Mouse (Mus musculus) left cerebral cortex, postnatal 4 days (tissue): ENCODE measurements around the gene Nid2. TPM values are rescaled to one million over a fixed set of nuclear protein-coding genes. Genes with fewer than 3 reads are reported as not detected.

Experiments used
- DNase-seq: peaks from one replicate; pipeline ENCODE4 v3.0.0-alpha.2; 2022
- intact Hi-C: fragments of 180-260 bp; cut with DNase I; formaldehyde crosslinking; loops from one replicate; pipeline ENCODE4 v1.15.1; 2025
- total RNA-seq, 2 experiments: library from RNA; stranded (reverse); gene quantifications; 2 replicates each; pipeline ENCODE4 v1.2.3; 2021

Nid2 gene
- total RNA-seq, 2 experiments from 2014 or later = 22.7 to 24.8 TPM

DNA sequence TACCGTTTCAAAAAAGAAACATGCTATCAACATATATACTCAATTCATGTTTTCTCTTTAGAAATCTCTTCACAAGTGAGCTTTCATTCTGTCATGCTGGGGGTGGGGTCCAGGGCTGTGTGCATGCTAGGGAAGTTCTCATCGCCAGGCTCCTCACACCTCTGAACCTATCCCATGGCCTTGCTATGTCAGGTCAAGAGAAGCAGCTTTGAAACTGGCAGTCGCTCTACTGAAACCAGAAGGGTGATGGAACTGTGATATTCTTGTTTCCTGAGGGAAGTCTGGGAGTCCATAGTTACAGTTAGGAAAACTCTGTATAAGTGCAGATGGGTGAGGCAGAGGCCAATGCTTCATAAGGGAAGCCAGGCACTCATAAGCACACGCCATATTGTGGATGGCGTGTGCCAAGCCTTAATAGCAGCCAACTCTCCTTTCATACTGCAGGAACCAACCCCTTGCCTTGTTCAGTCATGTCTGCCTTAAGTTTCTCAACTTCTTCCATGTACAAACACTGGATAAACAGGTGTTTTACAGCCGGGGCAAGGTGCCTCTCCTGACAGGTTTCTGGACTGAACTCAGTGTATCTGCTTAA is 10.8 kb upstream of the Nid2 start:
- intact Hi-C loops = no loop called here
- DNase-seq = no peak

DNA sequence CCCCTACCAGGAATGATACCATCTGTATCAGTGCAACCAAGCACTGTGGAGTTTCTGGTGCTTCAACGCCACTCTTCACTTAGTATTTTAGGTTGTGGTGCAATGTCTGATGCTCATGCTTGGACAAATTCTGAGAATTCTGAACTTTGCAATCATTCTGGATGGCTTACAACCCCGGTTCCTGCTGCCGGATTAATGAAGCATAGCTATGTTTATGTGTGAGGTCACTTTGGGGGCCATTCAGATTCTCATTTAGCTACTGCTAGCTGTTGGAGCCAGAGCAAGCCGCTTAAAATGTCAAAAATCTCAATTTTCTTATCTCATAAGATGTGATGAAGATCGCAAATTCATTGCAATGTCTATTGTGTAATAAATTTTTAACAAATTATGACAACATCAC is 6.2 kb upstream of the Nid2 start:
- DNase-seq = no peak
- intact Hi-C loops = no loop called here

DNA sequence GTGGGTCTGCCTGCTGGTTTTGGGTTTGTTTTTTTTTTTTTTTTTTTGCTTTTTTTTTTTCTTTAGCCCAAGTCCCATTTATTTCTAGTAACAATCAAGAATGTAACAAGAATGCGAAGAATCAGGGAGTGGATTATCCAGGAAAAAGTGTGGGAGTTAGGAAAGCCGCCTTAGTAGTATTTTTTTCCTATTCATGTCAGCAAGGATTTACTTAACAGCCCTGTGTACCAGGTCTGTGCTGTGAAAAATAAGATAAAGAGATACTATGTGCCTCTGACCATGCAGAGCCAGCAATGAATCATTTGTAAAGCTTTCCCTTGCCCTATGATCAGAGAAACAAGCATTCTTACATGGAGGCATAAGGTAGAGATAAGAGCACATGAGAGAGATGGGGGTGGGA is 4.8 kb upstream of the Nid2 start:
- no peak for DNase-seq
- intact Hi-C loops = no loop called here

DNA sequence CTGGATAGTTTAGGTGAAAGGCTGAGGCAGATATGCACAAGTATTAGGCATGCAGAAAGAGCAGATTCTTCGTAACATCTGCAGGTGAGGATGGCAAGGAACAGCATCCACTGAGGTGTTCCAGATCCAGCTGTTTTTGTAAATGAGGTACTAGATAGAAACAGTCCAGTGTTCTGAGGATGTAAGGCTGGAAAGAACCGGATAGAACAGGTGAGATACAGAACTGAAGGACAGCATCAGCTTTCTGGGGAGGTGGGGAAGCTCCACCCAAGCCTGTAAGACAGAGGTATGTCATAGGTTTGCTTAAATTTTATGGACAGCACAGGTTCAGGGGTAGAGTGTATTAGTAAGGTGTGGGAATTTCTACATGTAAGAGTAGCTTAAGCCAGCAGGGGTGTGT is 4.3 kb upstream of the Nid2 start:
- no peak for DNase-seq

DNA sequence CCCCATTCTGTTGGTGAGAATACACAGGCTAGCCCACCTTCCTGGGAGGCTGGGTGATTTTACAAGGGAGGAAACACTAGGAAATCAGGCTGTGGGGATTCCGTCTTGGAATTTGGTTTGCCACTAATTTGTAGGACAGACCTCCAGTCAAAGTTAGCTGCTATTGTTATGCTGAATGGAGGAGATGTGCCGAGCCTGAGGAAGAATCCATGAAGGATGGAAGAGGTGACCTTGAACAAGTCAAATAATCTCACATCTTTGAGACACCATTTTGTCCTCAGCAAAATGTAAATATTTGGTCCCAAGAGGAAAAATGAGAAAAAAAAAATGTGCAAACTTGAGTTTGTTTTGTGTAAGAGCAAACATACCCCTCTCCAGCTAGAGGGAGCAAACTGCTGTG is 1.3 kb upstream of the Nid2 start:
- DNase-seq = no peak
- intact Hi-C loops = no loop called here

More for the DNA sequence above, 4.3 kb upstream of the Nid2 start:
- intact Hi-C loops = no loop called here

DNA sequence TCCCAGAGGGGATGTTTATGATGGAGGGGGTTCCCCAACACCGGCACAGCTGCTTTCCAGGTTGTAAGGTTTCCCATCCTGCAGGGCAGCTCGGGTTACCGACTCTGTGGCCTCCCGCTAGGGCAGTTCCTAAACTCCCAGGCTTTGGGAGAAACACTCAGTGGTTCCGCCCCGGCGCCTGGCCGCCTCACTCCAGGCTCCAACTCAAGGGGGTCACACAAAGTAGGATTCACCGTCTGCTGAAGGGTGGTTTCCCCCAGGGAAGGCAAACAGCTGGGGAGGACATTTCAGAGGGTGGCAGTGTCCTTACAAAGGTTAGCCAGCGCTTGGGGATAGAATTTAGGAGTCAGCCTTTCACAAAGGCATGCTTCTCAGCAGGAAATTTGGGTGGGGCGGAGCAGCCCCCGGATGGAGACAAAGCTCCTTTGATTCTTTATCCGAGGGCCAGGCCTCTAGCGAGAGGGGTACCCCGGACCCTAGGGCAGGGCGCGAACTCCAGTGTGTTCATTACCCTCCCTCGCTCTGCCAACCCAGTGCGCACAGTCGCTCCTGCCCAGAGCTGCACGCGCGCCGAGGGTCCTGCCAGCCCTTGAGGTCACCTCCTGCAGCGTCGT is 547 bp upstream of the Nid2 start:
- no peak for DNase-seq
- intact Hi-C loops = no loop called here

DNA sequence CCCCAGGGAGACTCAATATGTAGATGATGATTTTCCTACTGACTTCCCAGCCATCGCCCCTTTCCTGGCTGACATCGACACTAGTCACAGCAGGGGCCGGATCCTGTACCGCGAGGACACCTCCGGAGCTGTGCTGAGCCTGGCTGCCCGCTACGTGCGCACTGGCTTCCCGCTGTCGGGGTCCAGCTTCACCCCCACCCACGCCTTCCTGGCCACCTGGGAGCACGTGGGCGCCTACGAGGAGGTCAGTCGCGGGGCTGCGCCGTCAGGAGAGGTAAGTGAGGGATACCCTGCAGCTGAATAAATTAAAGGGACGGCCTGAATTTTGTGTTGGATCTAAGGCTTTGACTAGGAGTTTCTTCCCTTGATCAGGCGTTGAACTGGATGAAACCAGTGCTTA is 1.2 kb downstream of the Nid2 start:
- DNase-seq = no peak
- intact Hi-C loops = no loop called here

DNA sequence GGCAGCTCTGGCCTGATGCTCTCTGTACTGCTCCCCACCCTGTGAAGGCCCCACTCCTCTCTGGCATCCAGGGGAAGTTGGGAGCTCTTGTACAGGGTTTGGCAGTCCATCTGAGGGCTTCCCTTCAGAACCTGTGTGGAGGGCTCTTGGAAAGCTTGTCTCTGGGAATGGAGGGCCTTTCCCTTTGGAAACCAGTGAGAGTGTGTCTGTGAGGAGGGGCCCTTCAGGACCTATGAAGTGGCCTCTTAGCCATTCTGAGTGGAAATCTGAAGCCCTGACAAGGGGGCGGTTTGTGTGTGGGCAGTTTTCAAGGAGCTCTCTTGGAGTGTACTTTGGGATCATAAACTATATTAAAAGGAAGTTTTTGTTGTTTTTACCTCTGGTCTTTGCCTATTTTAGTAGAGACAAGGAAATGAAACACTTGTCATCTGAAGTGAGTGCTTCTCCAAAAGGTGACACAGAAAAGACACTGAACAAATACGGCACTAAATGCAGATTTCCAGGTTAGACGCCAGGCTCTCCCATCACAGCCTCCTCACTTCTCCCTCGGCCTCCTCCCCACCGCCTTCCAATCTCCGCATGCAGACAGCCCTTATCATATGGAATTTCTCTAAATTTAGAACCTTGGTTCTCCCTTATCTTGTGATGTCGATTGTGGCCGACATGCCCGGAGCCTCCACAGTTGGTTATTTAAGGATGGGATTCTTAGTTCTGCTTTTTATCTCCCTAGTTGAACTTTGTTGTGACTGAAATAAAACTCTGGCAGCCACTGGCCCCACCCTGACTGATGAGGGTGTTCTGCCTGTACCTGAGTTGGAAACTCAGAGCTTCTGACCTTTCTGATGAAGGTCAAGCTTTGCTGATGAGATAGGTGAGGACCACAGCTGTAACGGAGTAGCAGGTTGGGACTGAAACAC is 8.5 kb downstream of the Nid2 start:
- DNase-seq = no peak
- intact Hi-C loops = no loop called here

DNA sequence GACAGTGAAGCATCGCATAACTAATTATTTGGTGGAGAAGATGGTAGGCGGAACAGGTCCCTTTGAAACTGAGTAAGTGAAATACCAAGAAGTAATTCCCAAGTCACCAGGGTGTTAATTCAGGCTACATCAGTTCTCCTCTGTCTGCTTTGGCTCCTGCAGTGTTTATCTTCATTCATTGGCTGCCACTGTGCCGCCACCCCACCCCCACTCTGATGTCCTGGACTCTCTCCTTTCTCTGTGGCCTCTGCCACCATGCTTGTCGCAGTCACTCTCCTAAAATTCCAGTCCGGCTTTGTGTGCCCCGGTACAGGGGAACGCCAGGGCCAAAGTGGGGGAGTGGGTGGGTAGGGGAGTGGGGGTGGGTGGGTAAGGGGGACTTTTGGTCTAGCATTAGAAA is 9.7 kb downstream of the Nid2 start:
- intact Hi-C loops = no loop called here
- no peak for DNase-seq

DNA sequence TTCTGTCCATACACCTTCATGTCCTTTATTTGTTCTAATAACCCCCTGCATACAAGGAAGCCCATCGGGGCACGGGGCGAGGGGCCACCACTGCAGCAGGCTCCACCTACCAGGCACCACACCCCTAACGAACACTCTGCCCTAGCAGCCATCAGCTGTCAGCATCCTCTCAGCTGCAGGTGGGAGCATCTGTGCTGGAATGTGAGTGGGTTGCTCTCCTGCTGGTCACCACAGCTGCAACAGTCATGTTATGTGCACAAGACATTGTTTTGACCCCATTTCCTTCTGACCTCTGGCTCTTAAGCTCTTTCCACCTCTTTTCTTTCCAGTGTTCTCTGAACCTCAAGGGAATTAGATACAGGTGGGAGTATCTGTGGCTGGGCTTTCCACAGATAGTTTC is 10.9 kb downstream of the Nid2 start:
- no peak for DNase-seq
- intact Hi-C loops = no loop called here

DNA sequence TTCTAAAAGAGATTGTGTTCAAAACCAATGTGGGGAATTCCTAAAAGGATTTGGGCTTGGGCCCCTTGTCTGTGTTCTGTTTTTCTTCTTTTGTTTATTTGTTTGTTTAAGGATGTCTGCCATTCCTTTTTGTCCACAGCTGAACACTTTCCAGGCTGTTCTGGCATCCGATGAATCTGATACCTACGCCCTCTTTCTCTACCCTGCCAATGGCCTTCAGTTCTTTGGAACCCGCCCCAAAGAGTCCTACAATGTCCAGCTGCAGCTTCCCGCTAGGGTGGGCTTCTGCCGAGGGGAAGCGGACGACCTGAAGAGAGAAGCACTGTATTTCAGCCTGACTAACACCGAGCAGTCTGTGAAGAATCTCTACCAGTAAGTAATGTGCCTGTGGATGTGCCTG is 12.5 kb downstream of the Nid2 start:
- intact Hi-C loops = no loop called here
- peak; percentile 35 for DNase-seq

DNA sequence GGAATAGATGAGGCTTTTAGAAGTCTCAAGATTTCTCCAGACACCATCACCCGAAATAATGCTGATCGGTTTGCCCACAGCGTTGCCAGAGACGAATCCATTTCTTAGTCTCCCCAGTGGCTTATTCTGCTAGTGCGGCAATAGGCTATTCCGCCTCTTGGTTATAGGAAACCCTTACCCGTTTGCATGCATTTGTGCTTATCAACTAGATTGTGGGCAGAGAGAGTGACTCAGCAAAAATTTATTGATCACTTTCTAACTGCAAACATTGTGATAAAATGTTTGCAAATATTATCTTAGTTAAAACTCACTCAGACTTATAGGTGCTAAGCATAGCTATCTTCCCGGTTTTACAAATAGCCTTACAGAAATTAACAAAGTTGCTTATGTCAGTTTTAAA is 13.3 kb downstream of the Nid2 start:
- no peak for DNase-seq
- intact Hi-C loops = no loop called here

DNA sequence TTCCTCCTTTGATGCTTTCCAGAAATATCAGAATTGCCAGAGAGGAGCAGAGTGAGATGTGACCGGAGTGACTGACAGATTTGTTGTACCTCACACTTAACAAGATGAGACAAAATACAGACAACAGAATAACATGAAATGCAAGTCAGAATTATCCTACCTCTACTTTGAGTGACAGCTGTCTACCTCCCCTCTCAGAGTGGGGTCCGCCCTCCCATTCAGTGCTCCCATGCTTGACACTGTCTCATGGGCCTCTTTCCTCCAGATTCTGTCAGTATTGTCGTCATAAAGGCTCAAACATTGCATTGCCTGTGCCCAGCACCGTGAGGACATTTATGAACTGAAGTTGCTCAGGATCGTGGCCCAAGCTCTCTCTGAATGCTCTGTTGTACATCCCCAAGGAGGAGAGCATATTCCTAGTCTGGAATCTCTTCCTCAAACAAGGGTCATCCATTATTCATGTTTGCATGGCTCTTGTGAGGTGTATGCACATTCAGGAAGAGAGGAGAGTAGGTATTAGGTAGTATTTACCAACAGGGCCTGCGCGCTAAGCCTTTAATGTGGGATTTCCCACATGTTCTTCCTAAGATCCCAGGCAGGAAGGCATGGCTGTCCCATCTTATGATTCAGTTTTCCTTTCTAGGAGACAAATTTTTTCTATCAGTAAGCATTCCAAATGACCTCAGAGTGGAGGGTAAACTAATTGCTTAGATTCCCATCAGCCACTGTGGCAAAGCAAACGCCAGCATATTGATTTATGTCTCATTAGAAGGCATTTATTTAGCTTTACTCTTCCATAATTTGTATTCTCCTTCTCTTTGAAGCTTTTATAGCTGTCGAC is 14.7 kb downstream of the Nid2 start:
- DNase-seq = no peak
- intact Hi-C loops = no loop called here

DNA sequence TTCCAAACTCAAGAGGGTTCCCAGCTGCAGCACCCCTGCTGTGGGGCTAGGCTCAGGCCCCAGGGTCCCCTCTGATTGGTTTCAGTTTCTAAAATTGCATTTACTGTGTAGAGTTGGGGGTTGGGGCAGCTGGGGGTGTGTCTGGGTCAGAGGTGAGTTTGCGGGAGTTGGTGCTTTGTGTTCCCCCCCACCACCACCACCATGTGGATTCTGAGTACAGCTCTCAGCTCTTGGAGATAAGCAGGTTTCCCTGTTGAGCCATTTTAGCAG is 15.2 kb downstream of the Nid2 start:
- DNase-seq = no peak
- intact Hi-C loops = no loop called here

DNA sequence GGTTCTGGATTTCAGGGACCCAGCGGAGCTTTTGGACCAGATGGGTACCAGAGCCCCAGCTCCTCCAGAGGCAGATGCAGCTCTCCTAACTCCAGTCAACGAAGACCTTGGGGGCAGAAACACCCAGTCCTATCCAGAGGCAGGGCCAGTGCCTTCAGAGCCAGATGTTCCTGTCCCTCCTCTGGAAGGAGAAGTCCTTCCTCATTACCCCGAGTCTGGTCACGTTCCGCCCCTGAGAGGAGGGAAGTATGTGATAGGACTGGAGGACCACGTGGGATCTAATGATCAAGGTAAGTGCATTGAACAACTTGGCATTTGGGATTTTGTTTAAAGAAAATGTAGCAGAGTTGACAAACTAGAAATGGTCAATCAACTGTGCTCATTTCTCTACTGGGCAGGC is 17.6 kb downstream of the Nid2 start:
- intact Hi-C loops = no loop called here
- DNase-seq = no peak

DNA sequence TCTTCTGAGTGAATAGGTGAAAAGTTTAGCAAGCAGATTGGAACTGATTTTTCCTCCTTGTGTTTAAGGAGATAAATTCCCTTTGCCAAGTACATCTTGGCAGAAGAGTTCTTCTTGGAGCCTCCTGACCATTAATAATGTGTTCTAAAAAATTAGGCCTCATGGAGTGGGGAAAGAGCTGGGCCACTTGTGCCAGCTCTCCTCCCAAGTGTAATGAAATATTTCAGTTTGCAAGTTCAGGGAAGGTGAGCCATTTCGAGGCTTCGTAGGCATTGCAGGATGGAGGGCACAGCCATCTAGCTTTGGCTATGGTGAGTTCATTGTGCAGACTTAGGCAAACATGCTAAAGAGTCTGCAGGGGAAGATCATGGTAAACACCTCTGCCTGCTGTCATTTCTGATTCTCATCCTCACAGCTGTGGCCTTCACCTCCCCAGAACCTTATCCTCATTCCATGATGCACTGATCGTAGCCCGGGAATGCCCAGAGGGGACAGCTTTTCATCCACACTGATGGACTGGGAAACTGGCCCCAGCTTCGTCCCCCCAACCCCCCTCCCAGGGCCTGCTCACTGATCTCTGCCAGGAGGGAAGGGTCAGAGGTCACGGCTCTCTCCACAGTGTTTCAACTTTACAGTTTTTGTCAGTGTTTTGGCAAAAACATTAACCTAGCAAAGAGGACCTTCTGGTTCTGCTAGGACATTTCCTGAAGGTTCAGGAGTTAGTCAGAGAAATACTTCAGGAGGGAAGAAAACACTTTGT is 18.6 kb downstream of the Nid2 start:
- no peak for DNase-seq
- intact Hi-C loops = no loop called here

DNA sequence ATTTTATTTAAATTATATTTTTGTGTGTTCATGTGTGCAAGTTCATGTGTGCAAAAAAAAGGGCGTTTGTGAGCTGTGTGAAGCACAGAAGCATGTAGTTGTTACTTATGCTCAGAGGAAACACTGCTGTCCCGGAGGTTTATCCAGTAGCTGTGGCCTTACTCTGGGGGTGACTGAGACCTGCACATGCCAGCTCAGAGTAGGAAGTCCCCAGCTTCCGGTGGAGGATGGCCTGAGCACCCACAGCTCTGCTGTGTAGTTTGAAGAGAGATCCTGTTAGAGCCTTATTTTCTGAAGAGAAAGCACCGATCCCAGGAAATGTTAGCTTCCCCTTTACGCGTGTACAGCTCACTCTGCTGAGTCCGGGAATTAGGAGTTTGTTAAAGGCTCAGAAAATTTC is 20.1 kb downstream of the Nid2 start:
- DNase-seq = no peak
- intact Hi-C loops = no loop called here

DNA sequence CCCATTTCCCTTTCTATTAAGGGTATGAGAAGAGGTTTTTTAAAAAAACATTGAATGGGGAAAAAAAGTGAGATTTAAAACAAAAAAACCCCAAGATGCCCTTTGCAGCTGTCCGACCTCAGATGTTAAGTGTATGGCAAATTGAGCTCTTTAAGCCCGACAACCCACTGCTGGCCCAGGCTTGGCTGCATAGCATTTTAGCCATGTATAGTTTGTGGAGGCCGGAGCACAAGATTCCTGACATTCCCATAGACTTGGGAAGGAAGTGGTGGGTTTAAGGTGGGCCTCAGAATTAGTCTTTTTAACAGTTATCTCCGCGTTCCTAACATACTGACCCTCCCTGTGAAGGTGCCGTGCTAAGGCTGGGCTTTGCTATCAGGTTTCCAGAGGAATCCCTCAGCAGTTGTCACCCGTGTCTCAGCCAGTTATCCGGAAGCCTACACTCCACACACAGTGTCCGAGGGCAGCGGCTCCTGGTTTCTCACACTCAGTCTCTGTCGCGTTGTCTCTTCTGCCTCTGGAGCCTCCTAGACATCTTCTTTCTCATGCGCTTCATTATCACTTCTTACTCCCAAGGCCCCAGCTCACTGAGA is 23.1 kb downstream of the Nid2 start:
- intact Hi-C loops = no loop called here
- DNase-seq = no peak

DNA sequence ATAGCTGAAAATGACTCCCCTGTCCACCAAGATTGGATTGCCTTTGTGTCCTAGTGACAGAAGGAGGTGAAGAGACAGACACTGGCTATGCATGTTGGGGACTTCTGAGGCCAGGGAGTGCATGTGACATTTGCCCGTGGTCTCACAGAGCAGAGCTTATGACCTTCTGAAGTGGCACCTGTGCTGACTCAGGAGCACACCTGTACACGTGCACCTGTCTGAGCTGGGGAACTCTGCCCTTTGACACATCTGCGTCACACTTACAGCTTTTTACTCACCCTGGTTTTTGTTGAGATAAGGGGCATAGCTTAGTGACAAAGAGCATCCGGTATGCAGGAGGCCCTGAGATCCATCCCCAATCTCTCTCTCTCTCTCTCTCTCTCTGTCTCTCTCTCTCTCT is 24.4 kb downstream of the Nid2 start:
- intact Hi-C loops = no loop called here
- no peak for DNase-seq

DNA sequence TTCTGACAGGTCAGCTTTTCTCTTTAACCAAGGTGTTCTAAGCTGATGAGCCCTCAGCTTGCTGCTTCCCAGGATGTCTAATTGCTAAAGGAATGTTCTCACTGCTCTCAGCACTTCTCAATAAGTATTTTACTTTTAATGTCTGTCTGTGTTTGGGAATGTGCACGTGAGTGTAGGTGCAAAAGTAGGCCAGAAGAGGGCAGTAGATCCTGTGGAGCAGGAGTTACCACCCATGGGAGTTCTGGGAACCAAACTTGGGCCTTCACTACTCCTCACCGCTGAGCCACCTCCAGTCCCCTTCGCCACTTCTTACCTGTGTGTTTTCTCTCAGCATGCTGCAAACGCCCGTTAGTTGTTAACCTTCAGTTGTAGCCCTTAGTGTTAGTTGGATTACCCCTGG is 25.1 kb downstream of the Nid2 start:
- intact Hi-C loops = no loop called here

More for the DNA sequence above, 25.1 kb downstream of the Nid2 start:
- DNase-seq = no peak
